Mouse (Mus musculus): Measurements from ENCODE around the gene Fabp7.

The Fabp7 gene

DNA sequence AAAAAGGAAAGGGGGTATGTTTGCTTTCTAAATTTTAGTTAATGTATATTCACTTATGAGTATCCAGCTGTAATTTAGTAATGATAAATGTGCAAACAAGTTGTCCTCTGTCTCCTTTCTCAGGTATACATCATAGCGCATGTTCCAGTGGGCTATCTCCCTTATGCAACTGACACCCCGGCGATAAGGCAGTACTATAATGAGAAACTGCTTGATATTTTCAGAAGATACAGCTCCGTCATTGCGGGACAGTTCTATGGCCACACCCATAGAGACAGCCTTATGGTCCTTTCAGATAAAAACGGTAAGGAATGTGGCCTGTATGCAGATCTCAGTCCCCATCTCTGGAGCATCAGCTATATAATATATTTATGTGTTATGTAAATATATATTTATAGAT lies 23.1 kb downstream of the Fabp7 start:
- no peak for DNase-seq (ENCODE audit: low read depth)

DNA sequence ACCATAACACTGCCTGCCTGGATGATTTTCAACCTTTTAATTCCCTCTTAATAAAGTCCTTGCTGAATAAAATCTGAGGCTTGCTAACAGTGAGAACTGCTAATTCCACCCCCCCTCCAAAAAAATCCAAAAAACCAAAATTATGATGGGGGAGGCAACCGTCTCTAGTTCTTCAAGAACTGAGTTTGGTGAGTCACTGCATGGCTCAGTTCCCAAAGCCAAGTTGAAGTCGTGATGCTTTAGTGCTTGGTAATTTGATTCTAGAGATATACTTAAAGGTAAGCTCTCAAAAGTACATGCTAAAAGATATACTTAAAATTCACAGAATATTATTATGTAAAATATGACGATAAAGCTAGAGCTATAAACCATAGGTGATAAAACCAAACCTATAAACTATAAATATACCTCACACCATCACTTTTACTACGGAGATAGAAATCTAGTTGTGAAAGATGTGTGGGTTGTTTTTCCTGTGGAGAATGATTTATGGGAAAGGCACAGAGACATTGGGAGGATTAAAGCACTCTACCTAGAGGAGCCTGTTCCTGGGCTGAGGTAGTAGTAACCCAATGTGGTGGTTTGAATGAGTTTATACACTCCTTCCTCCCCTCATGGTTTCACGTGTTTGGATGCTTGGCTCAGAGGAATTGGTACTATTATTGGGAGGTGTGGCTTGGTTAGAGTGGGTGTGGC lies 27.6 kb downstream of the Fabp7 start:
- DNase-seq (ENCODE audit: low read depth), result no peak

DNA sequence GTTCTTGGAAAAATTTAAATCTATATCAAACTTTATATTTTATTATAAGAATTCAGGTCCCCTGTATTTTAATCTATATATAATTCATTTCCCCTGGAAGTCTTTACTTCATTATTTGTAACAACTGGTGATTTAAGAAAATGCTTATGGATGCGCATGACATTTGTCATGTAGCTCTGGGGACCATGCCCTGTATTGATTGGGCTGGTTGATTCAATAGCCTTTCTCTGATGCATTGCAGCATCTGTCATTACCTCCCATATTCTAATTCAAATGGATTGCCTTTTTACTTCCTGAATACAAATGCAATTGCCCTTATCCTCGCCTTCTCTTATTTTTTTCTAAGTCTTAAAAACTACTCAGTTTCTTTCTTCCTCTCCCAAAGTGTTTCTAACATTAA lies 29.6 kb downstream of the Fabp7 start:
- no peak for DNase-seq (ENCODE audit: low read depth)

DNA sequence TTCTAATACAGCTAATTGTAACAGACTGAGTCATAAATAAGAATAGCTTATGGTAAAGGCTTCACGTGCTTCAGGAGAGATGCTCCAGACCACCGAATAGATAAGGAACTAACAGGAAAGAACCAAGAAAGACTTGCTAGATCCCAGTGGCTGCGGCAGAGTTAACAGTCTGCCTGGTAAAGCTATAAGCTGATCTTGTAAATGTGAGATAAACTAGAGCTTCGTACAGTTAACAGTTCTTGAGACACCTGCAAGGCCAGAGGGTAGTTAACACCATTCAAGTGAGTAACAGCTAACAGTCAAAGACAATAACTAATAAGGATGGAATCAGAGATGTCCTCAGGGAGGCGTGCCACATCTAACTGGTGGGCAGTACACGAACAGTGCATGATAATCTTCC lies 31.2 kb downstream of the Fabp7 start:
- no peak for DNase-seq (ENCODE audit: low read depth)

DNA sequence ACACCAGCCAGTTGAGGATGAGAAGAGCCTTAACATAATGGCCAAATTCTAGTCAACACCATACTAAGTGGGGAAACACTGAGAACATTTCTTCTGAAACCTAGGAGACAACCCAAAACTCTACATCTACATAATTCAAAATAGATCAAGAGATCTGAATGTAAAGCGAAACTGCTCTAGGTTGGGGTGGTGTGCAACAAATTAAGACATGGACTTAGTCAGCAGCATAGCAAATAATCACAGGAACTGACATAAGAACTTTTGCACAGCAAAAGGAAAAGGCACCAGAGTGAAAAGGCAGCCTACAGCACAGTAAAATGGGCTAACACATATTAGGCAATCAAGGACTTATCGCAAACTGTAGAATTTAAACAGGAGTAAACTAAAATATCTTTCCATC lies 34.5 kb downstream of the Fabp7 start:
- DNase-seq (ENCODE audit: low read depth), result no peak

DNA sequence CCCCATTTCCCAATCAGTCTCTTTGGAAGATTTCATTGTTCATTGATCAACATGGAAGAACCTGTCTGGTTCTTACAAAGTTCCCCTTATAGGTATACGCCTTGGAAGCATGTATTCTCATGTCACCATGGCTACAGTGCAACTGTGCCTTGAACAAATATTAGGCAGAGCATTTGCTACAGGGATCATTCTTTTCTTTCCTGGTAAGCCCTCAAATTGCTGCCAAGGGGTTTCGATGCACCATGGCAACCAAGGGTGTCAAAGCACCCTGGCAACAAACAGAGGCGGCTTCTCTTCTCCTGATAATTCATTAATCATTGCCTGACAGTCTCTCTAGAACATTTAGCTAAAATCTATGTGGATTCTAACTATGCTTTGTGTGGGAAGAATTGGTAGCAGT lies 37.8 kb downstream of the Fabp7 start:
- no peak for DNase-seq (ENCODE audit: low read depth)

DNA sequence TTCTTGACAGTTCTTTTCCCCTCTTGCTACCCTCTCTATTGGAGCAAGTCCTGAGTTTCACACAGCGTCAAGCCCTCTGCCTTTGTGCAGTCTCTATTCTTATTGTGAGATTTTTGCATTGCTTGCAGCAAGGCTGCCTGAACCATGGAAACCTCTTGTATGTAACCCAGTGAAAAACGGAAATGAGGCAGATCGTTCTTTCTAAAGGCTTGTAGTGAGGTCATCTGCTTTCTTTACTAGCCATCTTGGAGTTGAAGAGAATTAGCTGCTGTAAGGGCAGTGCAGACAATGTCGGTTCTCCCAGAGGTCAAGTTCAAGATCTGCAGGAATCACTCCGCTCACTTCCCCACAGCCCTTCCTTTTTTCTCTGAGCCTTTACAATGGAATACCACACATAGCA lies 44.0 kb downstream of the Fabp7 start:
- no peak for DNase-seq (ENCODE audit: low read depth)

DNA sequence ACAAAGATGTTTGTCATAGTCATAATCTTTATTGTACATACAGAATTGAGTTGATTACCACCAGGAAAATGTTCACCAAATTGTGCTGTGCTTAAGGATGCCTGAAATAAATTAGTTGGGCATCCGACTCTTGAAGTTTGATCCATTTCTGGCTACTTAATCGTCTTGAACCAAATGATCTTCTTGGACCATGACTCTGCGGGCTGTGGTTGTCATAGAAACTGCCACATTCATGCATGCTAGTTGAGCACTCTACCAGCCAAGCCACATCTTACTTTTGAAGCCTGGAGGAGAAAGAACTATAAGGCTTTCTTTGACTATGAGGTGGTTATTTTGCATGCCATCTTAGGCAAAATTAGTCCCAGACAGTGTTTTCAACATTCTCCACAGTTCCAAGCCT lies 44.9 kb downstream of the Fabp7 start:
- no peak for DNase-seq (ENCODE audit: low read depth)

DNA sequence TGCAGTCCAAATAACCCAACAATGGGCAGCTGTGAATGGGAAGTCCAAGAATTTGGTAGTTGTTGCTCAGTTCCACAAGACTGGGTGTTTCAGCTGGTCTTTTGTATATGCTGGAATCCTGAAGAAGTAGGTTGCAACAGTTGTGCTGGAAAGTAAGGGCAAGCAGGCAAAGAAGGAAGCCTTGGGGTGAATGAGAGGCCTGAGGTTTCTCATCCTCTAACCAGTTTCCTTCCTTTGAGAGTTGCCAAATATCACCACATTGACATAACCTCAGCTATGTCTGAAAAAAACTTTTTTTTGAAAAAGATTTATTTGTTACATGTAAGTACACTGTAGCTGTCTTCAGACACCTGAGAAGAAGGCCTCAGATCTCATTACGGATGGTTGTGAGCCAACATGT lies 50.4 kb downstream of the Fabp7 start:
- DNase-seq (ENCODE audit: low read depth), result no peak

DNA sequence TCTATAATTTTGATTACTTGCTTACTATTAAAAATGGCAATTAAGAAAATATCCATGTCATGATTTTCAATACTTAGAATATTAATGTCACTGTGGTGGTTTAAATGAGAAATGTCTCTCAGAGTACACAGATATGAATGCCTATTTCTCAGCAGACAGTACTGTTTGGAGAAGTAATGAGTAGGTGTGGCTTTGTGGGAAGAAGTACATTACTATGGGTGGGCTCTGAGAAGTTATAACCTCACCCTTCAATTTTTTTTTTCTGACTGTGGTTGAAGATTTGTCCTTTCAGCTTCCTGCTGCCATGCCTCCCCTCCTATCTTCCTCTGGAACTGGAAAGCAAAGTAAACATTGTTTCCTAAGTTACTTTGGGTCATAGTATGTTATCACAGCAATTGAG lies 51.3 kb downstream of the Fabp7 start:
- no peak for DNase-seq (ENCODE audit: low read depth)
